Mouse (Mus musculus): ENCODE results near the gene Wfdc10.
"Not testable (repeated sequence)": the region's sequence is repeated elsewhere in the genome, so short reads cannot be mapped to it uniquely, and the experiment has no call there.

The Wfdc10 gene

DNA sequence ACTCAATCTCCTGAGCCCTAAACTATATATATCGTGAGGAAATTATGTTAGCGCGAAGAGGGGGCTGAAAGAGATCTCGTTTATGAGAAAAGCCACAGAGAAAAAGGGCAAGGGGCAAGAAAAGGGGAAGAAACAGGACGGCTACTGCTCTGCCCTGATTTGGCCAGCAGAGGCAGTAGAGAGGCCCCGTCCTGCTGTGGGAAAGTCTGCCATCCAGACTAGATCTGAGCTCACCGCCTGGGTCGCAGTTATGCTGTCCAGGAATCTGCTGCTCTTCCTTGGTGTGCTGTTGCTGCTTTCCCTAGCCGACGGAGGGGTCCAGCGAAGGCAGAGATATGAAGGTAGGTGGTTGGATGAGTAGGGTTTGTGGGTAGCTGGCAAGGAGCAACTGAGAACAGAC is at the start of gene Wfdc10:
Wfdc10 (plus strand) TSS at position 189 of the 400 bp plus-strand sequence.
- DNase-seq (ENCODE audit: low spot score): peak; percentile 6

DNA sequence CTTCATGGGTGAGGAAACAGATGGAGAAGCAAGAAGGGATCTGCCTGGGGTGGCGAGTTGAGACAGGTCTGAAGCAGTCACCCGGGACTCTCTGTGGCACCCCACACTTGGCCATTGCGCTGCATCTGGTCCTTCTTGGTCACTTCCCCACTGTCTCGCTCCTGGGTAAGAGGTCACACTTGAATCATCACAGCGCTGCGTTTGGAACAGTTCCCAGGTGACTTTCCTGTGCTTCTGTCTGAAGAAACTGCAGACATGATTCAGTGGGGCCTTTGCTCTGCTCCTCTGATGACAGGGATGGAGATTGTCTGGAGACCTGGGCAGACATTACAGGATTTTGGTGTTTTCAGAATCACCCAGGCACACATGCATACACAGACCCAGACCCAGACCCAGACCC is 47.1 kb upstream of the Wfdc10 start:
- DNase-seq (ENCODE audit: low spot score): no peak

DNA sequence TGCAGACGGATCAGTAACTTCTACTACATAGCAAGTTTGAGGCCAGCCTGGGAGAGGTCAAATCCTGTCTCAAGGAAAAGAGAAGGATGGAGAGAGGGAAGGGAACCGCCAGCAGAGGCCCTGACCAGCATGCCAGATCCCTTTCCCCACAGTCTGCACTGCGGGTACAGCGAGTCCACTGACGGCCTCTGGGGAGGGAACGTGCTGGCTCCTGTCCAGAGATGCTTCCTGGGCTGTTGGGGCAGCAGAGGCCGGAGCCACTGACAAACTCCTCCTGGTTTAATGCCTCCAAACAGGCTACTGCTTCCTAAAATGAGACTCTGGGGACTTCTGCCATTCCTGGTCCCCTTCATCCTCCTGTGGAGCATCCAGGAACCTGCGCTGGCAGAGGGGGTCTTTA is 42.4 kb upstream of the Wfdc10 start, which contains the start of the genes Wfdc6b and Wfdc8:
Wfdc6b (plus strand) TSS at position 52 of the 400 bp plus-strand sequence.
Wfdc8 (minus strand) TSS at position 156 of the 400 bp plus-strand sequence.
- not testable (repeated sequence) for DNase-seq (ENCODE audit: low spot score)

DNA sequence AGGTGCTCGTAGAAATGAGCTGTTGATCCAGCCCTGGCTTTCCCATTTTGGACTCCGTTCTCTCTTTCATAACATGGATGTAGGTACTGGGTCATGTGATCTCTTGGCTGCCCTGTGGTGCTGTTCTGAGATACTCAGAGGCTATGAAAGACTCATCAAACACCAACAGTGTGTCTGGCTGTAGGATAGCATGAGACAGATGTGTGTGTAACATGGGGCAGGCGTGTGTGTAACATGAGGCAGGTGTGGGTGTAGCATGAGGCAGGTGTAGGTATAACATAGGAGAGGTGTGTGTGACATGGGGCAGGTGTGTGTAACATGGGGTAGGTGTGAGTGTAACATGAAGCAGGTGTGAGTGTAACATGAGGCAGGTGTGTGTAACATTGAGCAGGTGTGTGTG is 40.5 kb upstream of the Wfdc10 start:
- DNase-seq (ENCODE audit: low spot score): no peak

DNA sequence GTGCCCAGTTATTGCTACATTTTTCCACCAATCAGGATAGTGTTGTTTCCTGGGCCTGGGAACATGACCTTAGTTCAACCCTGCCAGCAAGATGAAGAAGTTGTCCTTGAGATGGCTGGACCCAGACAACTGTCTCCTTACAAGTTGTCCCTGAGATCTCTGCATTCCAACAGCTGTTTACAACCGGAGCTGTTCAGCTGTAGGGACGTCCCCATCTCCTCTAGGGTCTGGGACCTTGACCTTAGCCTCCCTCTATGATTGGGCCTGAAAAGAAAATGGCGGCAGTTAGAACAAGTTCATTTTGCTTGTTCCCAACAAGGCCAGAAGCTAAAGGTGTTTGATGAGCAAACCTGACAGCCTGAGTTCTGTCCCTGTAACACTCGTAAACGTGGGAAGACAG is 36.8 kb upstream of the Wfdc10 start:
- DNase-seq (ENCODE audit: low spot score): no peak

DNA sequence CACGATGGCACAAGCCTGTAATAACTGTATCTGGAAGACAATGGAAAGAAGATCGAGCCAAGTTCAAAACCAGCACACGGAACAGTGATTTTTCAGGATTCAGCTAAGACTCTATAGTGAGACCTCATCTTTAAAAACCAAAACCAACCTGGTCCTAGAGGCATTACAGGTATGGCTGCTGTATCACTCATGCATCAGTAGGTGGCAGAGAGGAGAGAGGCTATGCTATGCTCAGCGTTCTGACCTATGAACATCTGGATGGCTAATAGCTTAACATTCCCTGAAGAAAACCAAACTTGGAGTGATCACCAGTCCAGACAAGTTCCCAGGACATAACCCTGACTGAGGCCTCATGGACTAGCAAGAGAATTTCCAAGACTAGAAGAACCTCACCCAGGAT is 34.1 kb upstream of the Wfdc10 start:
- DNase-seq (ENCODE audit: low spot score): no peak

DNA sequence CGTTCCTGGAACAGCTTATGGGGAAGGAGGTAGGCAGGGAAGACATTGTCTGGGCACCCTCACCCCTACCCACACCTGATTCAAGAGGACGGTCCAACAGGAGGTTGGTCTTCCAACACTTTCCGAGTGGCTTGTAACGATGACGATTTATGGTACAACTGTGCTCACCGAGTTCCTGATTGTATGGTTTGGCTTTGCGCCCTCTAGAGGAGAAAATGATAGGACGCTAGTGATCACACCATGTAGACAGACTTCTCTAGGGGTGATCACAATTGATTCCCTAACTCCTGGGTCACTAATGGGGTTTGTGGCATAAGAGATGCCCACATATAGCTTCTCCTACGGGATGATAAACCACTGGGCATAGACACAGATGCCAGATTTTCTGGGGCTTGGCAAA is 20.6 kb upstream of the Wfdc10 start:
- no peak for DNase-seq (ENCODE audit: low spot score)

DNA sequence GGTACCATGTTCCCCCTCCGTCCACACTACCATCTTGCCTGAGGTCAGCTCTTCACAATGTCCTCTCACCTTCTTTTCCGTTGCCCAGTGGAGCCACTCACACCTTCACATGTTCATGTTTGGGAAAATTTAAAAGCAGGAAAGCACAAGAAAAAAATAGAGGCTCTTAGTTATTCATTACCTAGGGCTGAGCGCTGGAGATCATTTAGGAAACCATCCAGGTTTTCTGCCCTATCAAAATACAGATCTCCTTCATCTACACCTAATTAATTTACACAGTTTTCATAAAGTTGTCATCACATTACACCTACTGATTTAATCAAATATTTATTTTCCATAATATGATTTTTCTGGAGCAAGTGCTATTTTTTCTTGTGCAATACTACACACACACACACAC is 17.1 kb upstream of the Wfdc10 start, which contains the start of gene Wfdc16:
Wfdc16 (minus strand) TSS at position 101 of the 400 bp plus-strand sequence.
- no peak for DNase-seq (ENCODE audit: low spot score)

DNA sequence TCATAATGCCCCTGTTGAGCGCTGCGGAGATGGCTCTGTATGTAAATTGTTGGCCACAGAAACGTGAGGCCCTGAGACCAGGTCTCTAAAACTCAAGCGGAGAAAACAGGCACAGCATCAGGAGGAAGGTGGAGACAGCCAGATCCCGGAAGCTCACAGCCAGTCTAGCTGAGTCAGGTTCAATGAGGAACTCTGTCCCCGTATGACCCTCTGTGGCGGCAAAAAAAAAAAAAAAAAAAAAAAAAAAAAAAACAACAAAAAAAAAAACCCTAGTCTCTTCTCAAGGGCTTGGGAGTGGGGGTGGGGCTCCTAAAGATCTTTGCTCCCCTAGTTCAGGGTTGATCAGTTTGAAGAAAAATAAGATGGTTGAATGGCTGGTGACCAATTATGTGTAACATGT is 14.7 kb upstream of the Wfdc10 start:
- no peak for DNase-seq (ENCODE audit: low spot score)

DNA sequence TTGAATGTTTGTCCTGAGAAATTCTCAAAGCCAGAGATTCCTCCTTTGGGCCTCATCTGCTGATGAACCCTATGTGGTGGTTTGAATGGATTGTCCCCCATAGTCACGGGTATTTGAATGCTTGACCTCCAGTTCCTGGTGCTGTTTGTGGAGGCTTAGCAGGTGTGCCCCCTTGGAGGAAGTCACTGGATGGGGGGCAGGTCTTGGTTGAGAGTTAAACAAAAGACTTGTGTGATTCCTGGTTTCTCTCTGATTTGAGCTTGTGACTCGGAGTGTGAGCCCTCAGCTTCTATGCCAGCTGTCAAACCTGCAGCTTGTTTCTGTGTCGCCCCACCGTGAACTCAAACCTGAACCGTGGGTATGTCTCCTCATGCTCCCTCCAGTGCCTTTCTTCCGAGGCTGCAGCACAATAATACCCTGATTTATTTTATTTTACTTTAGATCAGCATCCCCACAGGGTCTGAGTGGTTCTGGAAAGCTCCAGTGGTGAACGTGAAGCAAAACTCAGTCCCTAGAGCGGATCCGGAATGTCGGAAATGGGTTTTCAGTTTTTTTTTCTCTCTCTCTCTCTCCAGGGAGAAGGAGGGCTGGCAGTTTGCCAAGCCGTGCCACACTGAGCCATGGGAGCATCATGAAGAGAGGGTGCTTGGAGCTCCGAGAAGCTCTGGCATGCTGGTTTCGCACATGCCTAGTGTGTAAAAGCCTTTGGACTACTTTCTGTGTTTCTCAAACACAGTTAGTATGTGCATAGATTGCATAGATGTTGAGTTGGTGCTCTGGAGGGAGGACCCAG is 13.8 kb upstream of the Wfdc10 start:
- DNase-seq (ENCODE audit: low spot score): no peak

DNA sequence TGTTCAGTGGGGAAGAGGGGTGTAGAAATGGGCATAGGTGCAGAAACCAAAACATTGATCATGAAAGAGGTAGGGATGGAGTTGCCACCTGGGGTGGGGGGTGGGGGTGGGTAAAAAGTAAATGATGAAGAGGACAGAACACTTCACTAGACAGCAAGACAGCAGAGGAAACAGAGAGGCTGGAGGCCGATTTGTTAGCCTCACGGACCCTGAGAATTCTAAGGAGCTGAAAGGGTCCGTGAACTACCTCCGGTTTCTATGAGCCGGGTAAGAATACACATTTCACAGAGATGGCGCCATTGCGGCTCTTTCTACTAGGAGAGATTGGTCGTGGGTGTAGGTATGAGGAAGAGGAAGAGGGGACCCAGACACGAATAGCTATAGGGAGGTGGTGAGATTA is 637 bp downstream of the Wfdc10 start, which contains the start of gene Wfdc9:
Wfdc9 (minus strand) TSS at position 101 of the 400 bp plus-strand sequence.
- no peak for DNase-seq (ENCODE audit: low spot score)

DNA sequence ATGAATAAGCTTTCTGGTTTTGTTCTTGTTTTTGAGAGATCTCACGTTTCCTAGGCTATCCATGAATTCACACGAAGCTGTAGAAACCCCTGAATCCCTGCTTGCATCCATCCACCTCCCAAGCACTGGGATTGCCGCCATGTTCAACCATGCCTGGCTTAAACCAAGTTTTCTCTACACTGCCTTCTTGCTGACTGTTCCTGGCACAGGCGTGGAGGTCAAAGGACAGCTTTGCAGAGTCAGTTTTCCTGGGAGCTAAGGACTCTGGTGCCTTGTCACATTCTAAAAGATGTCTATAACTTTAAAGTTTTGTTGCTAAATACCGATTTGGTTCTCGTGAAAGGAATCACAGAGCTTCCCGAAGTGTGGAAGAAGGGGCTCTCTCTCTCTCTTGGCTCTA is 9.0 kb downstream of the Wfdc10 start:
- no peak for DNase-seq (ENCODE audit: low spot score)

DNA sequence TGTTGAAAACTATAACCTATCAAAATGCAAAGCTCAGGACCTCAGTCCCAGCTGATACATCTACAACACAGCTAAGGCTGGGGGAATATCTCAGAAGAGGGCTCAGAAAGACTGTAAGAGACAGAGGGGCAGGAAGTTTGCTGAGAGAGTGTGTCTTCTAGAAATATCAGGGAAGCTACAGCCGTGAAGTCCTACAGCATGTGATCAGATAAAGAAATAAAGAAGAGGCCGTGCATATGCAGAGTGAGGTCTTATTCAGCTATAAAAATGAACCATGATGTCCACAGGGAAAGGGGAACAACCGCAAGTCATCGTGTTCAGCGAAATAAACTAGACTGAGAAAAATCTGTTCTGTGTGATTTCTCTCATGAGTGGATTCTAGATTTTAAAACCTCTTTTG is 14.4 kb downstream of the Wfdc10 start:
- no peak for DNase-seq (ENCODE audit: low spot score)

DNA sequence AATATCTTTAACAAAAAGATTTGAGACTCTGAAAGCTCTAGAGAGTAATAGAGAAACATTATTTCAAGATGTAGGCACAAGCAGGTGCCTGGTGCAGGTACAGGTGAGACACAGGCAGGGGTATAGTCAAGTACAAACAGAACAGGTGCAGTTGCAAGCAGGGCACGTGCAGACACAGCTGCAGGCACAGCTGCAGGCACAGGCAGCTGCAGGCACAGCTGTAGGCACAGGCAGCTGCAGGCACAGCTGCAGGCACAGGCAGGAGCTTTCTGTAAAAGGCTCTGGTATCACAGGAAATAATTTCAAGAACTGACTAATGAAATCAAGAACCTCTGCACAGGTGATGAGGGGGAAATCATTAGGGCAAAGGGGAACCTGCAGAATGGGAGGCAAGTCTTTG is 15.1 kb downstream of the Wfdc10 start:
- no peak for DNase-seq (ENCODE audit: low spot score)

DNA sequence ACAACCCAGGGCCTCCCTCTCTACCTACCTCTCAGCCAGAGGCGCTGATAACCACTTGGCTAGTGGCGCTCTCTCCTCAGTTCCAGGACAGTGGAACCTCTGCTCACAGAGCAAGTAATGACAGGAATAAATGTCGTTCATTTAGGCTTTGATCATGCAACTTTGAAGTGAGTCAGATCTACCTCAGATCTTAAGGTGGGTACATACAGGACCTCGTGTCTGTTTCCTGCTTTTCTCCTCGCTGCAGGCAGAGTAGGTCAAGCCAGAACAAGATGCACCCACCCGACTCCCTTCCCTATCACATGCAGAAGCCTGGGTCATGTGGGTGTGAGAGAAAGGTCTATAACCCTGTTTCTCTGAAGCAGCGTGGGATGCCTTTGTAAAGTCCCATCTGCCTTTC is 18.1 kb downstream of the Wfdc10 start, which contains the start of gene Wfdc11:
Wfdc11 (minus strand) TSS at position 101 of the 400 bp plus-strand sequence.
- DNase-seq (ENCODE audit: low spot score): no peak

DNA sequence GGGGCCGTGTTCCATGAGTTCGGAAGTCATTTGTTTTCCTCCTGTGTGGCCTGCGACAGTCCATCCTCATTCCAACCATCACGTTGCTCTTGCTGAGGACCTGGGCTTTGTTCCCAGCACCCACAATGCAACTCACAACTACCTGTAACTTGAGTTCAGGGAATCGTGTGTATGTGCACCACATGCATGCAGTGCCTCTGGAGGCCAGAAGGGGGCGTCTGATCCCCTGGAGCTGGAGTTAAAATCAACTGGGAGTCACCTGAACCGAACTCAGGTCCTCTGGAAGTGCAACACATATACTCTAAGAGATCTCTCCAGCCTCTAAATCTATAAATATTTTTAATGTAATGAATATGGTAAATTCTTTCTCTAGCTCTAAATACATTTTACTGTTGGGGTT is 20.3 kb downstream of the Wfdc10 start:
- DNase-seq (ENCODE audit: low spot score): no peak

DNA sequence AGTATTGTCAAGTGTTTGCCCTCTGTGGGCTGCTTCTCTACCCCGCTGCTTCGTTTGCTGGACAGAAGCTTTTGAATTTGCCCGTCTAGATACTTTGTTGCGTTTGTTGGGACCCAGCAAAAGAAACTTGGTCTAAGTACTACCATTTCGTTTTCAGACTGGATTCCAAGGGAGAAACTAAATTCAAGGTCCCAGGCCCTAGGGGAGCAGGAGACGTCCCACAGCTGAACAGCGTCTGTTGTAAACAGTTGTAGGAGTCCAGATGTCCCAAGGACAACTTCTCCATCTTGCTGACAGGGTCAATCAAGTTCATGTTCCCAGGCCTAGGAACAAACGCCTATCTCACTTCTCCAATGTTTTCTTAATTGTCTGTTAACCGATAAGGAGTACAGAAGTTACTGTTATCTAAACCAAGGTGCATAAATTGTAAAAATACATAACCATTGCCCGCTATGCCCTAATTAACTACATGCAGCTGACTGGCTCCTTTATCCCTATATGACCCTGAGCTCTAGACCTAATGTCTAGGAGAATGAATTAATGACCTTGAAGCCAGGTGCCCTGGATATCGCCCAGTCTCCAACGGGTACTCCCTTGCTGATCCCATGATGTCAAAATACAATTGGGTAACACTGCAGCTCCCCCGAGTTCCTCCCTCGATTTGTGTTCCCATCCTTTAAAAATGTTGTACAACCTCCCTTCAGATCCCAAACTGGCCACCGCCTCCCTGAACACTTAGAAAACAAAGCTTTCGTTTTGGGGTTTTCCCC is 21.3 kb downstream of the Wfdc10 start:
- no peak for DNase-seq (ENCODE audit: low spot score)

DNA sequence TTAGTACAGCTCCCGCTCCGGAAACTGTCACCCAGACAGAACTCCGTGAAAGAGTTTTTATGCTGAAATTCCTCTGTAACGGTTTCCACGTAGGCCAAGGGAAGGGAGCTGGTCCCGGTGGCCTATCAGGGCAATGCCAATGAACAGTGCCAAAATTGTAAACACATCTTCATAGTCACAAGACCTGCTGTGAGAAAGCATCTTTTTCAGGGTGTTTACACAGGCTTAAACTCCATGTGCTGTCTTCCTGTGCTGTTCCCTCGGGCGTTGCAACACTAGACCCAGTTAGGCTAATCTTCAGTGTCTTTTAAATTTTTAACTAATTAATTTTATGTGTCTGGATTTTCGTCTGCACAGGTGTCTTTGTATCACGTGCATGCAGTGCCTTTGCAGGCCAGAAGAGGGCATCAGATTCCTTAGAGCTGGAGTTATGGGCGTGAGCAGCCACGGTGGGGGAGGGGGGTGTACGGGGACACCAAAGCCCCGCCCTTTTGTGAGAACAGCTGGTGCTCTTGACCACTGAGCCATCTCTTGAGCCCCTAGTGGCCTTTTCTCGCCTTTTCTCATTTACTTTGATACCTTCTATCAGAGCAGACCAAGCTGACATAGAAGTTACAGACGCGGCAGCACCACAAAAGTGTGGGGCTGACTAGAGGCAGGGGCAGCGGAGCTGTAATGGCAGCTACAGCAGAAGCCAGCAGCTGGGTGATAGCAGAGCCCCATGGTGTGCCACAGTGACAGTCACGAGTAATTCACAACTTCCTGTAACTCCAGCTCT is 23.2 kb downstream of the Wfdc10 start:
- peak; percentile 61 for DNase-seq (ENCODE audit: low spot score)

DNA sequence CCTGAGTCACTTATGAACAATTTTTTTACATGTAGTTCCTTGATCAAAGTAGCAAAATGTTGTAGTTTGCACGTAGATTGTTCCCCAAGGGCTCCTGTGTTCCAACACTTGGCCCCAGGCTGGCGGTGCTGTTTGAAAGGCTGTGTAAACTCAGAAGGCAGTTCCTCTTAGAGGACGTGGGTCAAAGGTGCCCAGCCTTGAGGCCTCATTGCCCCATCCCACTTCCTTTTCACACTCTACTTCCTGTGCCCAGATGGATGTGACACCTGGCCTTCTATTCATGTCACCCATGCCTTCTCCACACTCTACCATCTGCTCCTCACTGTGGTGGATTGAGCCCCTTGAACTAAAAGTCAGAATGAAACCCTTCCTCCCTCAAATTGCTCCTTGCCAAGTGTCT is 24.1 kb downstream of the Wfdc10 start:
- no peak for DNase-seq (ENCODE audit: low spot score)

DNA sequence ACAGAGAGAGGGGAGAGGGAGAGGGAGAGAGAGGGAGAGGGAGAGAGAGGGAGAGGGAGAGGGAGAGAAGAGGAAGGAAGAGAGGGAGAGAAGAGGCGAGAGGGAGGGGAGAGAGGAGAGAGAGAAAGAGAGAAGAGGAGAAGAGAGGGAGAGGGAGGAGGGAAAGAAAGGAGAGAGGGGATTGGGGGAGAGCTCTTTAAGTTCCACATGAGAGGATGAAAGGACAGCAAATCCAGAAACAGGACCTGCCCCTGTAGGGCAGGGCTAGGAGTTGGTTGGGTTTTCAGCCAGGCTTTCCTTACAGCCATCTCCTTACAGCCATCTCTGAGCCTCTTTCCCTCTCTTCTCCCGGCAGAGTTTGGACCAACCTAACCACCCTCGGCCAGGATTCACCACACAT is 29.0 kb downstream of the Wfdc10 start, which contains the start of gene Wfdc13:
Wfdc13 (plus strand) TSS at position 301 of the 400 bp plus-strand sequence.
- no peak for DNase-seq (ENCODE audit: low spot score)

DNA sequence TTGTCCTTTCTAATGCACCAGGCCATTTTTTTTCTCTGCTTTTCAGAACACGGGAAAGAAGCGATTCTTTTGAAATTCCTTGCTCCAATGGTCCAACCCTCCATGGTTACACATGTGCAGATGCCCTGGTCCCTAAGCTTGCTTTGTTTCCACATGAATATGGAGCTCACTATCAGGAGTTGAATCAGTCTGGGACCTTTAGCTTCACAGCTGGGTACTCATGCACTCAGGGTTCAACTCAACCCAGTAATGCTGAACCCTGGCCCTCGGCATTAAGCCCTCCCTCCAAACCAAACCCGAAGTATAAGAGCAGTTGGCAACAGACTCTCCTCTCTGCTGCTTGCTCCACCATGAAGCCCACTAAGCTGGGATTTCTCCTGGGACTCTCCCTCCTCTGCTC is 42.4 kb downstream of the Wfdc10 start, which contains the start of gene Spint4:
Spint4 (plus strand) TSS at position 301 of the 400 bp plus-strand sequence.
- no peak for DNase-seq (ENCODE audit: low spot score)

DNA sequence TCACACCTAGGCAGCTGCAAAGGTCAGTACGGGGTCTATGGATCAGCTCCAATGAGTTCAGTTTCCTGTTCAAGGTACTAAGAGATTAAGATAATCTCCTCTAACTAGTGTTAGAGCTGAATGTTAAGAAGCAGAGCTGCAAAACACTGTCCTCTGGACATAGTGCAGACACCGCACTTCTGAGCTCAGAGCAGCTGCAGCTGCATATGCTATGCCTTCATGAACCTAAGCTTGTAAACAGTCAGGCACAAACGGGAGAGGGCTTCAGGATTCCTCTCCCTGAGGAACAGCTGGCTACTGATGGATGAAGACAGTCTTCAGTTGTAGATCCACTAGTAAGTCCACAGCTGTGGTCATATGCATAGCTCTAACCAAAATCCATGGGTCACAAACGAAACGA is 45.1 kb downstream of the Wfdc10 start:
- no peak for DNase-seq (ENCODE audit: low spot score)
